Mouse (Mus musculus) midbrain, postnatal 0 days (tissue): ENCODE results near the gene Sipa1. TPM values are rescaled to one million over a fixed set of nuclear protein-coding genes. Genes with fewer than 3 reads are reported as not detected.
A peak's percentile ranks its signal among the peaks of the same experiment; 100 is the strongest.

Experiments used
- ATAC-seq: fragments of 200-750 bp; cut with Nextera tagmentation; 2 replicates; pipeline ENCODE4 v1.8.0; 2017; ENCODE audit warnings: moderate number of reproducible peaks, mild to moderate bottlenecking, moderate TSS enrichment, moderate library complexity; ENCODE audit not compliant: low FRiP score
- DNase-seq: peaks from one replicate; pipeline ENCODE4 v3.0.0-alpha.2; 2015; ENCODE audit warnings: low spot score
- H3K27ac ChIP-seq: fragments of 300-500 bp; sonication (generic); 2 replicates; pipeline ENCODE4 v1.5.1; 2014; ENCODE audit warnings: low read depth, mild to moderate bottlenecking, low read length, mixed read lengths
- H3K27me3 ChIP-seq: fragments of 300-500 bp; sonication (generic); 2 replicates; pipeline ENCODE4 v1.6.1; 2014; ENCODE audit warnings: low read length, control low read depth, mixed read lengths; ENCODE audit not compliant: insufficient read depth
- H3K36me3 ChIP-seq: fragments of 300-500 bp; sonication (generic); 2 replicates; pipeline ENCODE4 v1.6.1; 2014; ENCODE audit warnings: low read length, control low read depth, mixed read lengths; ENCODE audit not compliant: insufficient read depth
- H3K4me1 ChIP-seq: fragments of 300-500 bp; sonication (generic); 2 replicates; pipeline ENCODE4 v1.6.1; 2014; ENCODE audit warnings: mild to moderate bottlenecking, control low read depth, antibody characterized with exemption, low read length, mixed read lengths; ENCODE audit not compliant: insufficient read depth
- H3K4me2 ChIP-seq: fragments of 300-500 bp; sonication (generic); 2 replicates; pipeline ENCODE4 v1.6.1; 2014; ENCODE audit warnings: low read depth, mild to moderate bottlenecking, low read length, mixed read lengths; ENCODE audit not compliant: poor library complexity, severe bottlenecking
- H3K4me3 ChIP-seq: fragments of 300-500 bp; sonication (generic); 2 replicates; pipeline ENCODE4 v1.5.1; 2014; ENCODE audit warnings: low read depth, mild to moderate bottlenecking, low read length, moderate library complexity
- H3K9ac ChIP-seq: fragments of 300-500 bp; sonication (generic); replicated peaks from 2 replicates; pipeline ENCODE4 v1.6.1; 2014; ENCODE audit warnings: mild to moderate bottlenecking, low read length, moderate library complexity, mixed read lengths; ENCODE audit not compliant: poor library complexity, severe bottlenecking
- H3K9me3 ChIP-seq: fragments of 300-500 bp; sonication (generic); 2 replicates; pipeline ENCODE4 v1.6.1; 2016; ENCODE audit warnings: low read length, control low read depth
- CTCF ChIP-seq: IDR thresholded peaks from 2 replicates; pipeline ENCODE4 v1.5.1; 2016; ENCODE audit warnings: antibody characterized with exemption, mild to moderate bottlenecking
- WGBS: fragments of 180-500 bp; shearing (Covaris S2); extraction: QIAGEN DNeasy Blood & Tissue Kit; methylation state at CpG from one replicate; pipeline ENCODE4 v1.1.7; 2014; 5-methylcytosine and 5-hydroxymethylcytosine counted together
- polyA plus RNA-seq: library from polyadenylated mRNA; unstranded; fragments of >200 nt; fragmentation: Nextera tagmentation; extraction: Ambion mirVana; gene quantifications from 2 replicates; pipeline ENCODE4 v1.2.1, GENCODE M21; 2015
- total RNA-seq: library from RNA; depleted of rRNA; stranded (reverse); fragments of >200 nt; gene quantifications from 2 replicates; pipeline ENCODE4 v1.2.3, GENCODE M21; 2014; rRNA removed

Sipa1 gene
- total RNA-seq: 26.1 and 36.0 TPM in 2 replicates
- polyA plus RNA-seq: 18.1 and 19.9 TPM in 2 replicates

- peak within 1 kb of the TSS; percentile 31 for H3K4me3 ChIP-seq
- DNase-seq (peak; percentile 67), ATAC-seq (peak; percentile 45)
- WGBS: 5% methylated on average over 32 of the region's 32 CpGs
- no peaks in the 10 kb centered on the region for H3K4me1 ChIP-seq
- no peaks in the 10 kb centered on the region for H3K27me3 ChIP-seq
- peak within 1 kb of the TSS; percentile 36 for H3K9ac ChIP-seq
- no peaks in the 10 kb centered on the region for H3K9me3 ChIP-seq
- TF ChIP-seq CTCF: no peak
- peak within 1 kb of the TSS; percentile 52 for H3K4me2 ChIP-seq
- H3K36me3 ChIP-seq: peaks cover 33% of the 10 kb centered on the region
- 0 out of 2 replicates have a peak within 1 kb of the TSS, but pooled peaks have one; percentile 26 for H3K27ac ChIP-seq
These were observed at the start of gene Sipa1 for GRCm38 (mm10) chr19:5662981-5663913. Gene Sipa1, minus strand, starts transcription at chr19:5663707.

GRCm38 (mm10) chr19:5713255-5713654 lies 49.7 kb upstream of the Sipa1 start:
- H3K4me3 ChIP-seq: peak overlapping the region; percentile 23
- WGBS: 73% methylated on average over 5 of the region's 5 CpGs
- H3K9me3 ChIP-seq: no peaks in the 10 kb centered on the region
- H3K27me3 ChIP-seq: no peaks in the 10 kb centered on the region
- no peak for TF ChIP-seq CTCF
- H3K4me1 ChIP-seq: peaks cover 13% of the 10 kb centered on the region; the same call in 1 of the 2 replicates
- H3K27ac ChIP-seq: no peak overlapping the region
- peak overlapping the region; percentile 74 for H3K4me2 ChIP-seq
- ATAC-seq (no peak), DNase-seq (no peak)
- H3K9ac ChIP-seq: no peak overlapping the region
- H3K36me3 ChIP-seq: peaks cover 25% of the 10 kb centered on the region

GRCm38 (mm10) chr19:5711907-5712460 lies 48.5 kb upstream of the Sipa1 start:
- no peak for ATAC-seq
- Histone ChIP-seq H3K9me3 (no peaks in the 10 kb centered on the region), H3K27me3 (no peaks in the 10 kb centered on the region), H3K27ac (no peak overlapping the region), H3K4me1 (peaks cover 8% of the 10 kb centered on the region; the same call in 1 of the 2 replicates), H3K36me3 (peaks cover 32% of the 10 kb centered on the region), H3K4me3 (no peak overlapping the region), H3K9ac (no peak overlapping the region), H3K4me2 (no peak overlapping the region)
- DNase-seq: no peak
- TF ChIP-seq CTCF: no peak
- 93% methylated on average over 14 of the region's 14 CpGs for WGBS

DNA sequence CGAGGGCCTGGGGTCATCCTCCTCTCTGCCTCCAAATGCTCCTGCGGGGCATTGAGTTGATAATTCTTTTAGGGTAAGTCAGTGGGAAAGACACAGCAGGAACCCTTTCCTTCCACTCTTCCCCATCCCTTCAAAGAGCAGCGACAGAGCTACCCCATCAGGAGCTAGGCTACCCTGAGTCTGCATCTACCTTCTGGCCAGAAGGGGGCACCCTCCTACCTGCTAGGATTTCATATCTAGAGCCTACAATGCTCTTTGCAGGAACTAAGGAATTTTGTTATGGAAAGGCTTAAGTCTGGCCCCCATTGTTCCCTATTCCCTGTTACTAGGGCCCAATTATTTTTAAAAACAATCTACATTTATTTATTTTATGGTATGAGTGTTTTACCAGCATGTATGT lies 47.7 kb upstream of the Sipa1 start:
- H3K27ac ChIP-seq: no peak overlapping the region
- peaks cover 32% of the 10 kb centered on the region for H3K36me3 ChIP-seq
- H3K9me3 ChIP-seq: no peaks in the 10 kb centered on the region
- H3K9ac ChIP-seq: no peak overlapping the region
- WGBS: 15% methylated on average over 3 of the region's 3 CpGs
- TF ChIP-seq CTCF: peak; percentile 79
- no peak overlapping the region for H3K4me3 ChIP-seq
- ATAC-seq (no peak), DNase-seq (peak; percentile 69)
- no peaks in the 10 kb centered on the region for H3K27me3 ChIP-seq
- H3K4me1 ChIP-seq: peaks cover 4% of the 10 kb centered on the region; the same call in 1 of the 2 replicates
- no peak overlapping the region for H3K4me2 ChIP-seq

DNA sequence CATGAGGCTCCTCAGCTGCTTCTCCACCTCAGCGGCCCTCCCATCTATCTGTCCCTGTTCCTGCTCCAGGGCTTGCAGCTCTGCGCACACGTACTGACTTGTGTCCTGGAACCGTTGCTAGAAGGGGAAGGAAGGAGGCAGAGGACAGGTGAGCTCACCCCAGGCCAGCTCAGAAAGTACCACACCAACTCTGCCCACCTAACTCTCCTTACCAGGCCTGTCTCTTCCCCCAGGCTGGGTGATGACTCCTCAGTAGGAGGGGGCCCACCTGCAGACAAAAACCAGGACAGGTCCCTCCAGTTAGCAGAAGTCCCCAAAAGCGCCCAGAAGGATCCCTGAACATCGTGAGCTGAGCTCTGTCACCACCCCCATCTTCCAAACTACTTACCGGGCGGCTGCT lies 47.1 kb upstream of the Sipa1 start:
- peaks cover 32% of the 10 kb centered on the region for H3K36me3 ChIP-seq
- no peaks in the 10 kb centered on the region for H3K27me3 ChIP-seq
- DNase-seq (no peak), ATAC-seq (no peak)
- H3K27ac ChIP-seq: no peak overlapping the region
- H3K4me2 ChIP-seq: no peak overlapping the region
- H3K9me3 ChIP-seq: no peaks in the 10 kb centered on the region
- H3K4me3 ChIP-seq: no peak overlapping the region
- no peak for TF ChIP-seq CTCF
- WGBS: 81% methylated on average over 8 of the region's 8 CpGs
- H3K4me1 ChIP-seq: peaks cover 4% of the 10 kb centered on the region; the same call in 1 of the 2 replicates
- no peak overlapping the region for H3K9ac ChIP-seq

DNA sequence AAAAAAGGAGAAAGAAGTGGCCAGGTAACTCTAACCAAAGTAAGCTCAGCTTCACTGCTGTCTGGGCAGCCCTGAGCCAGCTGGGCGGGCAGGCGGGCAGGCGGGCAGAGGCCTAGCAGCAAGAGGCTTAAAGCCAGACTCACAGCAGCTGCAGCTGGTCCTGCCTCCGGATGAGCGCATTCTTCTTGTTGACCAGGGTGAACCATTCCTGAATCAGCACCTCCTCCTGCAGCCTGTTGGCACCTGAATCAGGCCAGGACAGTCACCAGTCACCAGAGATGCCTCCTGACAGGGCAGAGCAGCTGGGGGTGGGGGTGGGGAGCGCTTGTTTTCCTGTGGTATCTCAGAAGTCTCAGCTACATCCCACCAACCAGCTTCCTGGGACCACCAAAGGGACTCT lies 46.6 kb upstream of the Sipa1 start:
- peaks cover 4% of the 10 kb centered on the region; the same call in 1 of the 2 replicates for H3K4me1 ChIP-seq
- WGBS: 94% methylated on average over 6 of the region's 6 CpGs
- ATAC-seq (no peak), DNase-seq (peak; percentile 33)
- H3K27ac ChIP-seq: no peak overlapping the region
- no peak for TF ChIP-seq CTCF
- no peaks in the 10 kb centered on the region for H3K9me3 ChIP-seq
- H3K4me3 ChIP-seq: no peak overlapping the region
- peaks cover 32% of the 10 kb centered on the region for H3K36me3 ChIP-seq
- H3K4me2 ChIP-seq: no peak overlapping the region
- no peaks in the 10 kb centered on the region for H3K27me3 ChIP-seq
- H3K9ac ChIP-seq: no peak overlapping the region
